Mouse (Mus musculus) heart, embryonic 10.5 days (tissue): ENCODE measurements around the gene Ergic1. TPM values are rescaled to one million over a fixed set of nuclear protein-coding genes. Genes with fewer than 3 reads are reported as not detected.

Source experiments
- DNase-seq: peaks from one replicate; pipeline ENCODE4 v3.0.0-alpha.2; 2017; ENCODE audit warnings: low spot score
- H3K27ac ChIP-seq: fragments of 300-500 bp; sonication (generic); 2 replicates; pipeline ENCODE4 v1.5.1; 2016; ENCODE audit warnings: mild to moderate bottlenecking
- H3K27me3 ChIP-seq: fragments of 300-500 bp; sonication (generic); 2 replicates; pipeline ENCODE4 v1.6.1; 2016; ENCODE audit warnings: mild to moderate bottlenecking; ENCODE audit not compliant: poor library complexity, insufficient read depth, severe bottlenecking
- H3K36me3 ChIP-seq: fragments of 300-500 bp; sonication (generic); 2 replicates; pipeline ENCODE4 v1.6.1; 2016; ENCODE audit warnings: mild to moderate bottlenecking, moderate library complexity
- H3K4me1 ChIP-seq: fragments of 300-500 bp; sonication (generic); 2 replicates; pipeline ENCODE4 v1.6.1; 2016; ENCODE audit warnings: mild to moderate bottlenecking
- H3K4me3 ChIP-seq: fragments of 300-500 bp; sonication (generic); 2 replicates; pipeline ENCODE4 v1.5.1; 2016; ENCODE audit warnings: mild to moderate bottlenecking, moderate library complexity
- H3K9me3 ChIP-seq: fragments of 300-500 bp; sonication (generic); 2 replicates; pipeline ENCODE4 v1.6.1; 2016; ENCODE audit warnings: mild to moderate bottlenecking, moderate library complexity
- WGBS: fragments of 180-500 bp; shearing (Covaris S2); methylation state at CpG from one replicate; pipeline ENCODE4 v1.1.7; 2016; 5-methylcytosine and 5-hydroxymethylcytosine counted together
- polyA plus RNA-seq: library from polyadenylated mRNA; unstranded; fragments of >200 nt; fragmentation: Nextera tagmentation; extraction: Ambion mirVana; gene quantifications from 2 replicates; pipeline ENCODE4 v1.2.1, GENCODE M21; 2016

The Ergic1 gene
- polyA plus RNA-seq: 130 and 150 TPM in 2 replicates

GRCm38 (mm10) chr17:26561290-26561640 is at the start of gene Ergic1:
Gene Ergic1 (plus strand): TSS chr17:26561489.
- peak; percentile 96 for DNase-seq
- Histone ChIP-seq H3K27ac (peak within 1 kb of the TSS; percentile 95), H3K9me3 (no peaks in the 10 kb centered on the region), H3K27me3 (no peaks in the 10 kb centered on the region), H3K36me3 (peaks cover 32% of the 10 kb centered on the region), H3K4me3 (peak within 1 kb of the TSS; percentile 95), H3K4me1 (peaks cover 46% of the 10 kb centered on the region)
- 1% methylated on average over 36 of the region's 36 CpGs for WGBS

- H3K27me3 ChIP-seq: 0 out of 2 replicates have a peak, but pooled peaks cover 9% of the 10 kb centered on the region
- H3K27ac ChIP-seq: peak overlapping the region; percentile 82; the same call in 1 of the 2 replicates
- peak; percentile 75 for DNase-seq
- peaks cover 49% of the 10 kb centered on the region for H3K4me1 ChIP-seq
- WGBS: 67% methylated on average over 7 of the region's 7 CpGs
- no peaks in the 10 kb centered on the region for H3K36me3 ChIP-seq
- H3K9me3 ChIP-seq: no peaks in the 10 kb centered on the region
- no peak overlapping the region for H3K4me3 ChIP-seq
These were observed 49.2 kb upstream of the Ergic1 start for GRCm38 (mm10) chr17:26511816-26512774.

GRCm38 (mm10) chr17:26512961-26513360 is 48.3 kb upstream of the Ergic1 start:
- H3K27ac ChIP-seq: peak overlapping the region; percentile 82
- H3K4me3 ChIP-seq: no peak overlapping the region
- 54% methylated on average over 7 of the region's 7 CpGs for WGBS
- peak; percentile 74 for DNase-seq
- H3K4me1 ChIP-seq: peaks cover 49% of the 10 kb centered on the region
- no peaks in the 10 kb centered on the region for H3K9me3 ChIP-seq
- no peaks in the 10 kb centered on the region for H3K36me3 ChIP-seq
- H3K27me3 ChIP-seq: 0 out of 2 replicates have a peak, but pooled peaks cover 9% of the 10 kb centered on the region

GRCm38 (mm10) chr17:26513459-26514290 is 47.6 kb upstream of the Ergic1 start:
- DNase-seq: peak; percentile 69
- H3K36me3 ChIP-seq: no peaks in the 10 kb centered on the region
- H3K27me3 ChIP-seq: 0 out of 2 replicates have a peak, but pooled peaks cover 9% of the 10 kb centered on the region
- WGBS: 71% methylated on average over 6 of the region's 6 CpGs
- H3K9me3 ChIP-seq: no peaks in the 10 kb centered on the region
- peaks cover 49% of the 10 kb centered on the region for H3K4me1 ChIP-seq
- H3K4me3 ChIP-seq: no peak overlapping the region
- peak overlapping the region; percentile 82 for H3K27ac ChIP-seq

- H3K9me3 ChIP-seq: no peaks in the 10 kb centered on the region
- peak; percentile 89 for DNase-seq
- WGBS: 42% methylated on average over 3 of the region's 3 CpGs
- H3K36me3 ChIP-seq: no peaks in the 10 kb centered on the region
- peak overlapping the region; percentile 82 for H3K27ac ChIP-seq
- H3K4me3 ChIP-seq: no peak overlapping the region
- peaks cover 43% of the 10 kb centered on the region for H3K4me1 ChIP-seq
- H3K27me3 ChIP-seq: 0 out of 2 replicates have a peak, but pooled peaks cover 9% of the 10 kb centered on the region
These were observed 46.7 kb upstream of the Ergic1 start for GRCm38 (mm10) chr17:26514581-26515030.

DNA sequence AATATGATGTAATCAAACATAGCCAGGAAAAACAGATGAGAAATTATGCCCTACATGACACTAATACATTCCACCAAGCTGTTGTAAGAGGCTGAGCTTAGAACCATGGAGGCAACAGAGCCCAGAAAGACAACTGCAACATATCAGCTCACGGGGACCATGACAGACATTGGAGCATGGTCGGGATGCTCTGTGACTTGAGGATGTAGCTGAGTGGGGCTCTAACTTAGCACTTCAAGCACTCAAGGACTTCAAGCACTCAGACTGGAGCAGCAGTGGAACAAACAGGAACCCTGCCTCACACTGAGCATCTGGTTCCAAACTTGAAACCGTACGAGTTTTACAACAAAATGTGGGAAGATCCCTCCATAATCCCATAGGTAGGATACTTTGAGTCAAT is 45.6 kb upstream of the Ergic1 start:
- peaks cover 43% of the 10 kb centered on the region for H3K4me1 ChIP-seq
- no peaks in the 10 kb centered on the region for H3K9me3 ChIP-seq
- no peak overlapping the region; the same call in 1 of the 2 replicates for H3K27ac ChIP-seq
- 79% methylated on average over 4 of the region's 4 CpGs for WGBS
- peak; percentile 58 for DNase-seq
- no peak overlapping the region for H3K4me3 ChIP-seq
- 0 out of 2 replicates have a peak, but pooled peaks cover 6% of the 10 kb centered on the region for H3K27me3 ChIP-seq
- no peaks in the 10 kb centered on the region for H3K36me3 ChIP-seq

DNA sequence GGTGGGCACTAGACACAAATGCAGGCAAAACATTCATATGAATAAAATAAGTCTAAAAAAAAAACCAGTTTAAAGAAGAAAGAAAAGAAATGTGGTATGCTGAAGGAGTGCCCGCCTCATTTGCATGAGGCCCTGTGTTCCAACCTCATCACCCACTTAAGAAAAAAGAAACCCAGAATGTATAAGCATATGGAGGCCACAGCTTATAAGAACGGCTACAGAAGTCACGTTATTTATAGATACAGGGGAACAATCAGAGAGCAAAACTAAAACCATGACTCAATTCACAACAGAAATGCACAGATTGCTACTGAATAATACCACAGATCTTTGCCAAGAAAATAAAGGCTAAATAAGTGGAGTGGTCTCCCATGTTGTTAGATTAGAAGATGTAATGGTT is 43.0 kb upstream of the Ergic1 start:
- Histone ChIP-seq H3K27me3 (0 out of 2 replicates have a peak, but pooled peaks cover 5% of the 10 kb centered on the region), H3K4me3 (no peak overlapping the region), H3K36me3 (no peaks in the 10 kb centered on the region), H3K9me3 (no peaks in the 10 kb centered on the region), H3K4me1 (peaks cover 21% of the 10 kb centered on the region), H3K27ac (no peak overlapping the region)
- no peak for DNase-seq
- WGBS: 84% methylated on average over 3 of the region's 3 CpGs

GRCm38 (mm10) chr17:26522711-26523110 is 38.6 kb upstream of the Ergic1 start:
- no peak overlapping the region for H3K4me3 ChIP-seq
- no peaks in the 10 kb centered on the region for H3K36me3 ChIP-seq
- no peak overlapping the region for H3K27ac ChIP-seq
- H3K9me3 ChIP-seq: no peaks in the 10 kb centered on the region
- H3K27me3 ChIP-seq: no peaks in the 10 kb centered on the region
- no peaks in the 10 kb centered on the region for H3K4me1 ChIP-seq
- 77% methylated on average over 4 of the region's 4 CpGs for WGBS
- DNase-seq: peak; percentile 56

DNA sequence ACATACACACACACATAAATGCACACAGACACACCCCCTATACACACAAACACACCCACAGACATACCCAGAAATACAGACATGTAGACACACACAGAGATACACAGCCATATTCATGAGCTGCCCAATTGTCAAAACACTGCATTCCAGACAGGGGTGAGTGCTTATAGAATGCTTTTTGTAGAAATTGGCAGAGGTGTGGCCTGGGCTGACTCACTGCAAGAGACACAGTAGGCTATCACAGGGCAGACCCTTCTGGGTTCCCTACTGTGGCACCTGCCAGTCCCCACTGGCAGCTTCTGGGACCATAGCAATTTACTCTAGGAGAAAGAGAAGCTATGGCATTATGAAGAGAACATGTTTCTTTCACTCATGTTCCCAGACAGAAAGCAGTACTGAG is 37.0 kb upstream of the Ergic1 start:
- peaks cover under 1% of the 10 kb centered on the region; the same call in 1 of the 2 replicates for H3K4me1 ChIP-seq
- peak; percentile 39 for DNase-seq
- no peak overlapping the region for H3K4me3 ChIP-seq
- H3K36me3 ChIP-seq: no peaks in the 10 kb centered on the region
- no peak overlapping the region for H3K27ac ChIP-seq
- H3K27me3 ChIP-seq: no peaks in the 10 kb centered on the region
- H3K9me3 ChIP-seq: no peaks in the 10 kb centered on the region

DNA sequence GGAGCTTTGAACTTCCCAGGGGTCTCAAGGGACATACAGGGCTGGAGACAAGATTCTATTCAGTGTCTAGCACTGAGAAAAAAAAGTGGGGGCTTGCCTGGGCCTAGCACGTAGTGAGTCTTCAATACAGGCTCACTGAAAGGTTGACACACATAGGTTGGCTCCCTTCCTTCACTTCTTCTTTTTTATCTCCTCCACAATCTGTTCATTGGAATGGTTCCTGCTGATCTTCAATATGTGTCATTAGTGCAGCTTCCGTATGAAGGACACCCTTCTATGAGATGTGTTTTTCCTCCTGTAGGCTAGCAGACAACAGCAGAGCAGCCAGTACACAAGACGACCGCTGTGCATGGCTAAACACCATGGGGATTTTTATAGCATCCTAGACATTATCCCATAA is 36.5 kb upstream of the Ergic1 start:
- H3K4me3 ChIP-seq: no peak overlapping the region
- WGBS: 86% methylated on average over 4 of the region's 4 CpGs
- H3K36me3 ChIP-seq: no peaks in the 10 kb centered on the region
- H3K27ac ChIP-seq: no peak overlapping the region
- H3K4me1 ChIP-seq: peaks cover 5% of the 10 kb centered on the region
- no peak for DNase-seq
- no peaks in the 10 kb centered on the region for H3K27me3 ChIP-seq
- H3K9me3 ChIP-seq: no peaks in the 10 kb centered on the region

- 84% methylated on average over 7 of the region's 7 CpGs for WGBS
- Histone ChIP-seq H3K9me3 (no peaks in the 10 kb centered on the region), H3K4me3 (no peak overlapping the region), H3K36me3 (no peaks in the 10 kb centered on the region), H3K27ac (no peak overlapping the region), H3K27me3 (no peaks in the 10 kb centered on the region), H3K4me1 (peaks cover 10% of the 10 kb centered on the region)
- DNase-seq: no peak
These were observed 36.0 kb upstream of the Ergic1 start for GRCm38 (mm10) chr17:26525316-26525715.

- no peaks in the 10 kb centered on the region for H3K27me3 ChIP-seq
- H3K36me3 ChIP-seq: no peaks in the 10 kb centered on the region
- 92% methylated on average over 9 of the region's 9 CpGs for WGBS
- no peaks in the 10 kb centered on the region for H3K9me3 ChIP-seq
- peaks cover 25% of the 10 kb centered on the region for H3K4me1 ChIP-seq
- H3K27ac ChIP-seq: no peak overlapping the region
- no peak overlapping the region for H3K4me3 ChIP-seq
- no peak for DNase-seq
These were observed 34.0 kb upstream of the Ergic1 start for GRCm38 (mm10) chr17:26527291-26527690.
